In the genomic region with DNA sequence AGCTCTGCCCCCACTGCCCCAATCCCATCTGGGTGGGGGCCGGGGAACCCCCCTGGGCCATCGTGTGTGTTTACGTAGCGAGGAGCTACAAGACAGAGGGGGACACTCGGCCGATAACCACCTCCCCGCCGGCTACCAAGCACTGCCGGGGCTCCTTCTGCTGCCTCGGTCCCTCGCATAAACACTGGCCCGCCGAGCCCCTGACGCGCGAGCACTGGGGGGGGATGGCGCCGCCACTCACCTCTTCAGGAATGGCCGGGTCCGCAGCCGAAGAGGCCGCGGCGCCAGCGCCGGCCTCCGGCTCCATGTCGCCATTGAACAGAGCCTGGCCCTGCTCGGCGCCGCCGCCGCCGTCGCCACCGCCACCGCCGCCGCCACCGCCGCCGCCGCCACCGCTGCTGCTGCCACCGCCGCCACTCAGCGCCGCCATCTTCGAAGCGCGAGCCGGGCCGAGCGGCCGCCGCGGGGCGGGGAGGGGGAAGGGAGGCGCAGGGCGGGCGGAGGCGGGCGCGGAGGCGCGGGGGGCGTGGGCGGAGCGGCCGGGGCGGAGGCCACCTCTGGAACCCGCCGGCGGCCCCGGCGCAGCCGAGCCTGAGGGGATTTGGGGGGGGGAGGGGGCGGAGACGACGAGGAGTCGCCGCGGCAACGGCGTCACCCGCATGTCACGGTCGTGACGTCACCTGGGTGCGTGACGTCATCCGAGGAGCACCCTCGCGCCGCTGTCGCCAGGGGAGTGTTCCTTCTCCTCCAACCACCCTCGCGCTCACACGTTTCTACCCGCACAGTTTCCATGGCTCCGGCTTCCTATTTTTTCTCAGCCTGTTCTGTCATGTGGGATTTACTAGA, we compare ENCODE assay signal across 7 mouse cellular contexts. TPM values are rescaled to one million over a fixed set of nuclear protein-coding genes. Genes with fewer than 3 reads are reported as not detected.
DNase-seq lines count a peak whose midpoint lies in the region; ATAC-seq lines count a peak whose summit lies in the region.

Braf (minus strand) TSS at position 598 of the 846 bp plus-strand sequence.

- under 1% methylated on average over 64 of the region's 101 CpGs for WGBS in intestine, embryonic 15.5 days
- 1% methylated on average over 93 of the region's 101 CpGs for WGBS in midbrain, embryonic 10.5 days

- H3K27ac ChIP-seq in intestine, embryonic 15.5 days: peak within 1 kb of the TSS; percentile 98
- H3K27ac ChIP-seq in midbrain, embryonic 10.5 days (replicated peaks): peak within 1 kb of the TSS; percentile 97

- DNase-seq in adrenal gland, adult 18-20 months (ENCODE audit: low spot score in 2 of 2): peak; percentile 83 to 84
- peak; percentile 93 for DNase-seq in embryo, embryonic 11 days
- DNase-seq in gastrocnemius, postnatal 36 days: peak; percentile 70 to 75
- DNase-seq in left cerebral cortex, postnatal 25 days (ENCODE audit: low spot score in 2 of 2): peak; percentile 82 to 95
- peak; percentile 90 for DNase-seq in midbrain, embryonic 10.5 days (ENCODE audit: low spot score)
- peak; percentile 96 for DNase-seq in right cerebral cortex, postnatal 4 days

- peak; percentile 95 for ATAC-seq in intestine, embryonic 15.5 days

- H3K4me2 ChIP-seq in intestine, embryonic 15.5 days (replicated peaks): peak within 1 kb of the TSS; percentile 57

- H3K9ac ChIP-seq in intestine, embryonic 15.5 days: peak within 1 kb of the TSS; percentile 94

- intact Hi-C loops in gastrocnemius, postnatal 36 days (cut with DNase I): loop anchor here (5.0 kb wide), 1 partner anchor 128 kb away; no protein-coding TSS in a partner anchor
- intact Hi-C loops in left cerebral cortex, postnatal 25 days (cut with DNase I): loop anchor here (2.0 kb wide), 1 partner anchor 58 kb away; no protein-coding TSS in a partner anchor

- H3K27me3 ChIP-seq in intestine, embryonic 15.5 days (replicated peaks): no peaks in the 10 kb centered on the region
- no peaks in the 10 kb centered on the region for H3K27me3 ChIP-seq in midbrain, embryonic 10.5 days (ENCODE audit: low read depth, poor library complexity, severe bottlenecking)

- H3K4me1 ChIP-seq in intestine, embryonic 15.5 days (replicated peaks): peaks cover 7% of the 10 kb centered on the region; the same call in 1 of the 2 replicates
- peaks cover 30% of the 10 kb centered on the region for H3K4me1 ChIP-seq in midbrain, embryonic 10.5 days

- no peaks in the 10 kb centered on the region for H3K9me3 ChIP-seq in intestine, embryonic 15.5 days
- H3K9me3 ChIP-seq in midbrain, embryonic 10.5 days (replicated peaks): no peaks in the 10 kb centered on the region

- no peaks in the 10 kb centered on the region for H3K36me3 ChIP-seq in intestine, embryonic 15.5 days
- no peaks in the 10 kb centered on the region for H3K36me3 ChIP-seq in midbrain, embryonic 10.5 days

- H3K4me3 ChIP-seq in intestine, embryonic 15.5 days (replicated peaks): peak within 1 kb of the TSS; percentile 74
- peak within 1 kb of the TSS; percentile 95 for H3K4me3 ChIP-seq in midbrain, embryonic 10.5 days

RNA-seq across cellular contexts. Expression of gene Braf, which starts in this region (rescaled TPM):
- total RNA-seq in adrenal gland, adult 18-20 months (2021): 10 to 100 TPM; 36.6 to 41.1 TPM
- 1 to 10 TPM; 5.1 to 7.1 TPM for total RNA-seq in gastrocnemius, postnatal 36 days (2021)
- polyA plus RNA-seq in intestine, embryonic 15.5 days (2015; fragmentation: Nextera tagmentation; extraction: Ambion mirVana): 12.0 and 13.2 TPM in 2 replicates
- total RNA-seq in left cerebral cortex, postnatal 25 days (2021): 100 to 1,000 TPM; 111 TPM
- polyA plus RNA-seq in midbrain, embryonic 10.5 days (2016; fragmentation: Nextera tagmentation; extraction: Ambion mirVana): 17.9 and 19.0 TPM in 2 replicates

Comparison
In these comparisons a context has a peak if more than half of its experiments do, and no peak if none do; other contexts are left out.
1. Peak in every context shown above with its lines: DNase-seq, ATAC-seq, H3K4me3 ChIP-seq and H3K27ac ChIP-seq.
2. RNA of gene Braf (total RNA-seq): 111 TPM in left cerebral cortex, postnatal 25 days and 36.6 to 41.1 TPM in adrenal gland, adult 18-20 months; 5.1 to 7.1 TPM in gastrocnemius, postnatal 36 days; every median in the first group is over 4 times any median in the second.